Mouse (Mus musculus): ENCODE measurements around the gene Parp3.

The Parp3 gene

GRCm38 (mm10) chr9:106476924-106477484, at the start of gene Parp3:
TSS of gene Parp3 (minus strand) at chr9:106476949.
- CTCF ChIA-PET: interaction anchor here (0.6 to 3.0 kb wide), 115 partner anchors 9 to 819 kb away, joined by 3 to 86 read pairs (median 5); partner anchors contain the start of genes Rpl29 (in 4 of the 4), Abhd14a (in 3 of the 4), Abhd14b (in 3 of the 4) and Acy1 (in 3 of the 4)

GRCm38 (mm10) chr9:106519909-106520308, 43.2 kb upstream of the Parp3 start:
- ChIA-PET CTCF (no interaction called here), POLR2A (interaction anchor here in 1 of 4 experiments (1.6 kb wide), 1 partner anchor 12 kb away, joined by 3 read pairs; no protein-coding TSS in a partner anchor)

More at GRCm38 (mm10) chr9:106476924-106477484, at the start of gene Parp3:
- POLR2A ChIA-PET: interaction anchor here (0.5 to 9.4 kb wide), 86 partner anchors 9 to 1086 kb away, joined by 3 to 173 read pairs (median 5); partner anchors contain the start of genes Abhd14a (in 4 of the 4), Acy1 (in 4 of the 4), Abhd14b (in 3 of the 4) and Manf (in 3 of the 4)

- POLR2A ChIA-PET: interaction anchor here in 1 of 4 experiments (1.0 to 1.6 kb wide), 2 partner anchors 9 to 13 kb away, joined by 3 read pairs; no protein-coding TSS in a partner anchor
- CTCF ChIA-PET: no interaction called here
Observed at GRCm38 (mm10) chr9:106519433-106519832, 42.7 kb upstream of the Parp3 start.

GRCm38 (mm10) chr9:106514273-106514672, 37.5 kb upstream of the Parp3 start, which contains the start of gene Iqcf5:
TSS of gene Iqcf5 (plus strand) at chr9:106514573.
- ChIA-PET CTCF (interaction anchor here in 2 of 4 experiments (0.7 to 1.2 kb wide), 3 partner anchors 18 to 1142 kb away, joined by 3 read pairs; no protein-coding TSS in a partner anchor), POLR2A (no interaction called here)

- ChIA-PET CTCF (interaction anchor here in 1 of 4 experiments (0.7 to 1.3 kb wide), 2 partner anchors 18 to 1143 kb away, joined by 3 to 4 read pairs; no protein-coding TSS in a partner anchor), POLR2A (interaction anchor here in 1 of 4 experiments (1.5 kb wide), 1 partner anchor 53 kb away, joined by 3 read pairs; no protein-coding TSS in a partner anchor)
Observed at GRCm38 (mm10) chr9:106513566-106513965, 36.8 kb upstream of the Parp3 start.

- POLR2A ChIA-PET: interaction anchor here in 1 of 4 experiments (1.5 kb wide), 1 partner anchor 54 kb away, joined by 3 read pairs; no protein-coding TSS in a partner anchor
- CTCF ChIA-PET: interaction anchor here in 3 of 4 experiments (0.5 to 1.3 kb wide), 5 partner anchors 18 to 189 kb away, joined by 3 to 5 read pairs (median 3); no protein-coding TSS in a partner anchor
Observed at GRCm38 (mm10) chr9:106512729-106513450, 36.1 kb upstream of the Parp3 start.

GRCm38 (mm10) chr9:106509356-106509755, 32.6 kb upstream of the Parp3 start:
- CTCF ChIA-PET: interaction anchor here in 1 of 4 experiments (0.5 kb wide), 1 partner anchor 160 kb away, joined by 3 read pairs; no protein-coding TSS in a partner anchor
- POLR2A ChIA-PET: no interaction called here

GRCm38 (mm10) chr9:106504246-106504645, 27.5 kb upstream of the Parp3 start:
- CTCF ChIA-PET: interaction anchor here in 1 of 4 experiments (1.0 to 1.1 kb wide), 2 partner anchors 24 to 139 kb away, joined by 3 to 4 read pairs; no protein-coding TSS in a partner anchor
- POLR2A ChIA-PET: interaction anchor here in 3 of 4 experiments (1.1 to 2.7 kb wide), 5 partner anchors 13 to 66 kb away, joined by 3 to 11 read pairs (median 4); partner anchors contain the start of gene Acy1 (in 1 of the 3)

- ChIA-PET CTCF (interaction anchor here in 2 of 4 experiments (0.6 to 1.0 kb wide), 3 partner anchors 25 to 141 kb away, joined by 3 to 6 read pairs (median 4); partner anchors contain the start of gene Parp3 (in 1 of the 2)), POLR2A (interaction anchor here in 3 of 4 experiments (0.6 to 2.7 kb wide), 11 partner anchors 11 to 161 kb away, joined by 3 to 11 read pairs (median 4); partner anchors contain the start of gene Rpl29 (in 1 of the 3))
Observed at GRCm38 (mm10) chr9:106501846-106502245, 25.1 kb upstream of the Parp3 start.

GRCm38 (mm10) chr9:106499667-106500066, 22.9 kb upstream of the Parp3 start, which contains the start of gene Iqcf1:
TSS of gene Iqcf1 (plus strand) at chr9:106499967.
- POLR2A ChIA-PET: interaction anchor here in 2 of 4 experiments (1.4 to 2.0 kb wide), 3 partner anchors 9 to 16 kb away, joined by 6 to 12 read pairs (median 6); no protein-coding TSS in a partner anchor
- CTCF ChIA-PET: interaction anchor here in 1 of 4 experiments (1.1 kb wide), 1 partner anchor 22 kb away, joined by 3 read pairs; no protein-coding TSS in a partner anchor

- ChIA-PET CTCF (interaction anchor here in 2 of 4 experiments (1.3 kb wide), 1 partner anchor 11 kb away, joined by 4 read pairs; the partner anchor contains the start of gene Parp3 (in 2 of the 2)), POLR2A (interaction anchor here in 2 of 4 experiments (0.5 to 2.9 kb wide), 3 partner anchors 11 to 34 kb away, joined by 3 to 22 read pairs (median 5); partner anchors contain the start of genes Parp3 (in 2 of the 2) and Rrp9 (in 1 of the 2))
Observed at GRCm38 (mm10) chr9:106487602-106488001, 10.9 kb upstream of the Parp3 start.

- POLR2A ChIA-PET: interaction anchor here in 2 of 4 experiments (0.9 to 2.9 kb wide), 5 partner anchors 8 to 56 kb away, joined by 4 to 22 read pairs (median 4); partner anchors contain the start of genes Parp3 (in 2 of the 2), Rrp9 (in 2 of the 2) and Rpl29 (in 1 of the 2)
- CTCF ChIA-PET: interaction anchor here in 2 of 4 experiments (0.5 to 1.8 kb wide), 3 partner anchors 8 to 230 kb away, joined by 6 to 10 read pairs (median 6); partner anchors contain the start of gene Parp3 (in 2 of the 2)
Observed at GRCm38 (mm10) chr9:106485076-106485475, 8.3 kb upstream of the Parp3 start.

GRCm38 (mm10) chr9:106483606-106484005, 6.9 kb upstream of the Parp3 start:
- ChIA-PET POLR2A (interaction anchor here (0.6 to 2.6 kb wide), 19 partner anchors 16 to 627 kb away, joined by 3 to 14 read pairs (median 3); partner anchors contain the start of genes Rpl29 (in 3 of the 4), Wdr82 (in 2 of the 4), Abhd14a (in 1 of the 4) and Abhd14b (in 1 of the 4)), CTCF (interaction anchor here in 1 of 4 experiments (1.4 kb wide), 1 partner anchor 160 kb away, joined by 4 read pairs; no protein-coding TSS in a partner anchor)

- ChIA-PET POLR2A (interaction anchor here (0.5 to 2.6 kb wide), 15 partner anchors 16 to 814 kb away, joined by 3 to 14 read pairs (median 3); partner anchors contain the start of genes Rpl29 (in 3 of the 4), Abhd14a (in 1 of the 4), Abhd14b (in 1 of the 4) and Acy1 (in 1 of the 4)), CTCF (interaction anchor here in 1 of 4 experiments (1.4 kb wide), 1 partner anchor 160 kb away, joined by 4 read pairs; no protein-coding TSS in a partner anchor)
Observed at GRCm38 (mm10) chr9:106483136-106483535, 6.4 kb upstream of the Parp3 start.

GRCm38 (mm10) chr9:106482578-106483115, 5.9 kb upstream of the Parp3 start:
- CTCF ChIA-PET: no interaction called here
- POLR2A ChIA-PET: interaction anchor here (0.5 to 2.6 kb wide), 17 partner anchors 8 to 814 kb away, joined by 3 to 14 read pairs (median 4); partner anchors contain the start of genes Rpl29 (in 3 of the 4), Abhd14a (in 1 of the 4), Abhd14b (in 1 of the 4) and Acy1 (in 1 of the 4)

GRCm38 (mm10) chr9:106481676-106482075, 4.9 kb upstream of the Parp3 start:
- CTCF ChIA-PET: no interaction called here
- POLR2A ChIA-PET: interaction anchor here in 3 of 4 experiments (0.6 to 7.0 kb wide), 8 partner anchors 9 to 362 kb away, joined by 3 to 148 read pairs (median 4); partner anchors contain the start of genes Rpl29 (in 2 of the 3) and Acy1 (in 1 of the 3)

- ChIA-PET POLR2A (interaction anchor here in 2 of 4 experiments (0.6 to 7.0 kb wide), 8 partner anchors 9 to 1104 kb away, joined by 3 to 148 read pairs (median 3); partner anchors contain the start of genes Acy1 (in 1 of the 2), Pcbp4 (in 1 of the 2) and Rpl29 (in 1 of the 2)), CTCF (no interaction called here)
Observed at GRCm38 (mm10) chr9:106481075-106481474, 4.3 kb upstream of the Parp3 start.

Data from embryonic stem cell, embryonic (primary cell).